Mouse (Mus musculus) skeletal muscle tissue, adult 2 months (tissue): ENCODE data around the gene 6030445D17Rik.

ENCODE experiments used
- DNase-seq: peaks from one replicate; pipeline ENCODE4 v3.0.0-alpha.2; 2012; ENCODE audit warnings: low read depth, low spot score

The 6030445D17Rik gene

DNA sequence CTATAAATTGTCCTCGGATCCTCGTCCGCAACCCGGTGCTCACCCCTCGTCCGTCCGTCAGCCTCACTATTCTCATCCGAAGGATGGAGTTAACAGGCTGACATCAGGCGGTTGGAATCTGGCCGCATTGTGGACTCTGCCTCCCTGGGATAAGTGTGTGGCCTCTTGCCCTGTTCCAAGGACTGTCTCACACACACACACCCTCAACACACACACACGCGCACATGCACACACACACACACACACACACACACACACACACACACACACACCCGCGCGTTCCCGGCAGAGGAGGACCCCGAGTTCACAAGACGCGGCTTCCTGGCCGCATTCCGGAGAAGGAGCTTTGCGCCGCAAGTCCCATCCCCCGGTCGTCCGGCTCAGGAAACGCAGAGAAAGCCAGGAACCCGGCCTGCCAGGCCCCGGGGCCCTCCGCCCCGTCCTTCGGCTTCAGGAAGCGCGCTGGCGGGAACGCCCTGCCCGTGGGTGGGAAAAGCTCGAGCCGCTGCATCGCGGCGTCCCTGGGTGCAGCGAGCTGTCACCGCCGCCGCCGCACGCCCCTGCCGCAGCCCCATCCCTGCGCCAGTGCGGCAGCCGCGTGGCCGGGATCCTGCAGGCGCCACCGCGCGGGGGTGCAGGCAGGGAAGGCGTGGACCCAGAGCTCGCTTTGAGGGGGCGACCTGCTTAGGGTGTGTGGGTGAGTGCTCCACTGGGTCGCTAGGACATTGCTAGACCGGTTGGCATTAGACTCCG, at the start of gene 6030445D17Rik:
Gene 6030445D17Rik, plus strand, starts transcription at position 165 of the 753 bp plus-strand sequence.
- peak; percentile 65 for DNase-seq

DNA sequence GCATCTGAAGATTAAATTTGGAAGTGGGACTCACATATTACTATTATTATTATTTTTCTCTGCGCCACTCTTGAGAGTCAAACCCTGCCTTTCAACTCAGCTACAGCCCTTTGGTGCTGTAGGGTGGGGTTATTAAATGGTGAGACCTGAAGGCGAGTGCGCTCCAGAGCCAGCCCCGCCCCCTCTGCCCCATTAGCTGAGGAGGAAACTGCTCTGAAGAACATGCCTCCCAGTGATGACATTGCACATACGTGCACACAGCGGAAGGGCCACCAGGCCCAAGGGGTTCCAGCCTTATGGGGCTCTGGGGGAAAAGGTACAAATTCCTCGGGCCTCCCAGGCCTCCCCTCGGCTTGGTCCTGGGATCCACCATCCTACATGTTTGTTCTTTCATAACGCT, 46.6 kb upstream of the 6030445D17Rik start:
- DNase-seq: no peak

DNA sequence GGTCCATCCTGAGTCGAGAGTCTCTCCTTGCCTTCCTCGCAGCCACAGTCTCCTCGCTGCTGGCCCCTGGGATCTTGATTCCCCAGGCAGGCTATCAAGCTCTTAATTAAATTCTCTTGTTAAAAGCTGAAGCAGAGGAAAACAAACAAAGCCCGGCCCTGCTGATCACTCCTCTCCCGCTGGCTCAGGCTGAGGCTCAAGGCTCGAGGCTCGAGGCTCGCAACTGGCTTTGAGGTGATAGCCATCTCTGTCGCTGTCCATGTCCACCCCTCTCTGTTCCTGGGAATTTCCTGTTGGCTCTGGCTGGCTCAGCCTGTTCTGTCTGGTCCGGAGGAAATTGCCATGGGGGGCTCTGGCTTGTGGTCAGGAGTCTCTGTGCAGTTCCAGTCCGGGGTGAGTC, 43.1 kb upstream of the 6030445D17Rik start:
- no peak for DNase-seq

DNA sequence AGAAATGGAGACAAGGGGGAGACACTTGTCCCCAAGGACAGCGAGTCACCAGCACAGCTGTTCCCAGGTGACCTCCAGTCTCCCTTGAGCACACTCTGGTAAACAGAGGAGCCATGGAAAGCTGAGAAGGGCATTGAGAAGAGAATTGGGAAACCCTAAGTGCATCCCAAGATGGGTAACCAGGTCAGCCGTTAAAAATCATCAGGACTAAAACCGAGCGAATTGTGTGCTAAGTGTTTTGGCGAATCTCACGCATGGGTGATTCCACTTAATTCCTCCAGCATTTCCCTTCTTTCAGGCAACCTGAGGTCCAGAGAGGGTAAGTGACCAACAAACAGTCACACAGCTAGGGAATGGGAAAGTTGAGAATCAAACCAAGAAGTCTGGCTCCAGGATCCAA, 42.7 kb upstream of the 6030445D17Rik start:
- DNase-seq: no peak

DNA sequence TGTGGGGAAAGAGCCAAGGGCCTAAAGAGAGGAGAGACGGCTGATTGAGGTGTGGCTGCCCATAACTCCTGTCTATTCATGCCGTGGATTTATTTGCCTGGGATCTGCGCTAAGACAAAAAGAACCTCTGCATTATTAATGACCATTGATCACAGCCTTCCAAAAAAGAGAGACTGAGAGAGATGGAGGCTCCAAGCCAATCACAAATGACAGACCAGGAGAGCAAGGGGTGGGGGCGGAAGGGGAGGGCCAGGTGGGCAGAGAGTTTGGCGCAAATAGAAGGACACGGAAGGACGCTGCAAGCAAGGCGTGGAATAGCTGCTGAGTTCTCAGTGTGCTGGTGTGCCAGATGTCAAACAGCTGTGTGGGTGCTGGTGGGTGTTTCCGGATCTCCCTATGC, 38.8 kb upstream of the 6030445D17Rik start, which contains the start of gene Htr1d:
Gene Htr1d, plus strand, starts transcription at position 301 of the 400 bp plus-strand sequence.
- DNase-seq: no peak

DNA sequence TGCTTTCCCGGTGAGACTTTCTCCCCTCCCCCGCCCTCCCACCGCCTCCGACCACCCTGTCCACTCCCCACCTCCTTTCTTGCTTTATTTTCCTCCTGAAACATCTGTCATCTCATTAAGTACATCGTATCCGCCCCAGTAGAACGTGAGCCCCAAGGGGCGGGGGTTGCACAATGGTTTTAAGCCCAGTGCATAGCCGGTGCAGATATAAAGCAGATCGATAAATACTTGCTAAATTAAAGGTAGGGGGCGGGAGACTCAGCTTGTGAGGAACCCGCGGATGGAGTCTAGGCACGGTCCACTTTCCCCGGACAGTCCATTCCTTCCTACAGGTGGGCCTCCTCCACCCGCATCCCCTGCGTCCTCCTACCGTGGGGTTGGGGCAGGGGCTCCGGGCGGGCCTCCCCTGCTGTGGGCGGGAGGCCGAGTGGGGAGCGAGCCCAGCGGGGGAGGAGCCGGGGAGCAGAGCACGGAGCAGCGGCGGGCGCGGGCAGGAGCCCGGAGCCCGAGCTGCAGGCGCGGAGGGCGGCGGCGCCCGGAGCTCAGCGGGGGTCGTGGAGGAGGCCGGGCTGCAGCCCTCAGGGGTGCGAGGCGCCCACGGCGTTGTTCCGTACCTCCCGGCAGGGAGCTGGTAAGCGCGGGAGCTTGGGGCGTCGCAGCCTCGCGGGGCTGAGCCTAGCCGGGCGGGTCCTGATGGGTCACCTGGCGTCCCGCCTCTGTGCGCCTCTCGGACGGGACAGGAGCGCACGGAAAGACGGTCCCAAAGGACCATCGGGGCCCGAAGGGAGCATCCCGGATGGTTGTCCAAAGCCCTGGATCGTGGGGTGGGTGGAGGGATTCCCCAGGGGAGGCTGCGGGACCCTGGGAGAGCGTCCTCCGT, 37.7 kb upstream of the 6030445D17Rik start:
- no peak for DNase-seq

DNA sequence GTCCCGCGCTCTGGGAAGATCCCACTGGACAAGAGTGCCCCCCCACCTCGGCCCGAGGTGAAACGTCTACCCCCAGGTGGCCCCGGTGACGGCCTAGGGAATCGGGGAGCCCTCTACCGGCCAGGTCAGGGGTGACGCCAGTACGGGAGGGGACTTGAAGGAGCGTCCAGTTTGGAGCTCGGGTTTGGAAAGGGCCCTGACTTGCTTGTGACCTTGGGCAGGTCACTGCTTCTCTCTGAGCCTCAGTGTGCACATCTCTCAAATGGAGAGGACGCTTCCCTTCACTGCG, 37.1 kb upstream of the 6030445D17Rik start:
- DNase-seq: no peak

DNA sequence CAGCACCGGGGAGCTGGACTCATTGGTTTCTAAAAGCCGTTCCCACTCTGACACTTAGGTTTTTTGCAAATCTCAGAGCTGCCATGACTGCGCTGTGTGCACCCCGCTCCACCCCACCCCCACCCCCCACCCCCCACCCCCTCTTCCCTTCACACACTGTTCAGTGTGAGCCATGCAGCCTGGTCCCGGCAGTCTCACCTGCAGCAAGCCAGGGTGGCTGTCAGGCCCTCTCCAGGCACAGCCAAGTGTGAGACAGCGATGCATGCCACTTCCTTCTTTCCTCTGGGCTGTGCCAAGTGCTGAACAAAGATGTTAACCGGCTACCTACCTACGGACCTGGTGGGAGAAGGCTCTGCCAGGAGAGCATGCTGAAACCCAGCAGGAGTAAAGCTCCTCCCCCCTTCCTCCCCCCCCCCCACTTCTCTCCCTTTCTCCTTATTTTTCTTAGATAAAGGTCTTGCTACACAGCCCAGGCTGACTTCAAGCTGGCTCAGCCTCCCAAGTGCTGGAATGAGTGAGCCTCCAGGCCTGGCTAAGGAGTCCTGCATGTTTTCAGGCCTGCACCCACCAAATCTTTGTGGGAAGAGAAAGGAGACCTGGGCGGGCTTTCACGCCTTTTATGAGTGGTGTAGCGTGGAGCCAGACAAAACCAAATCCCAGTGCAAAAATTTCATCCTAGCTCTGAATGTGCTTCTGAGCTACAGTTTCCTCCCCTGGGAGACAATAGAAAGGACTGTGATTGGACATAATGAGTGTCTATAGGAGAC, 31.3 kb upstream of the 6030445D17Rik start:
- DNase-seq: no peak

DNA sequence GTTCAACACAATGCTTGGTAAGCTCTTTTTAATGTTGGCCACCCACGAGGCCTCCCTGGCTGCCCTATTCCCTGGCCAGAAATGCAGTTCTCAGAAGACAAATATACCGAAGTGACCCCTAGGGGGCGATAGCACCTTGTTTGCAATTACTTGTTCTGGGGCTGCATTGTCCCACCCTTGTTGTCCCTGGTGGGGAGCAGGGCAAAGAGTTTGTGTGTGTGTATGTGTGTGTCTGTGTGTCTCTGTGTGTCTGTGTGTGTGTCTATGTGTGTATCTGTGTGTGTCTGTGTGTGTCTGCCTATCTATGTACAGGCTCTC, 30.7 kb upstream of the 6030445D17Rik start:
- DNase-seq: no peak

DNA sequence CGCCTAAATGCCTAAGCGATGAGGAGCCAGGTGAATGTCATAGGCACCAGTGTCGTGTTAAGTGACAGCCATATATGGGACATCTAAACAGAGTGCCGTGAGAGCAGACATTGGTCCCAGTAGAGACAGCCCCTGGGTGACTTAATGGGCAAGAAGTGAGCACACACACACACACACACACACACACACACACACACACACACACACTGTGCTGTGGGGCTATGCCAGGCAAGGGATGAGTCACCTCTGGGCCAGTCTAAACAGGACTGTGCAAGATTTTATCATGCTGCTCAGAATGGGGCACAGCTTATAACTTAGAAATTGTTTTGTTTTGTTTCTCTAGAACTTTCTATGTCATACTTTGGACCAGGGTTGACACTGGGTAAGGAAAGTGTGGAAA, 28.0 kb upstream of the 6030445D17Rik start:
- no peak for DNase-seq

DNA sequence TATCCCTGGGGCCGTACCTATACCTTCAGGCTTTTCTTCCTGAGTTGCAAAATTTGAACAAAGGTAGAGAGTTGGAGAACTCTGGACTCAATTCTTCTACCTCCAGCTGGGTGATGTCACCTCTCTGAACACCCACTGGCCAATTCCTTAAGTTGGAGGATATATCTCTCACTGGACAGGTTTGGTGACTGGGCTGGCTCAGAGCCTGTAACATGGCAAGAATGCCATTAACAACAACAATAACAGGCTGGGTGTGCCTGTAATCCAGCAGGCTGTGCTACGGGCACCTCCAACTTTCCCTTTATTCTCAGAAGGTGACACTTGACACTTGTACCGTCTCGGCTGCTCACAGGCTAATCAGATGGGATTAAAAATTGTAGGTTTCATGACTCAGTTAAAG, 22.9 kb upstream of the 6030445D17Rik start:
- DNase-seq: no peak

DNA sequence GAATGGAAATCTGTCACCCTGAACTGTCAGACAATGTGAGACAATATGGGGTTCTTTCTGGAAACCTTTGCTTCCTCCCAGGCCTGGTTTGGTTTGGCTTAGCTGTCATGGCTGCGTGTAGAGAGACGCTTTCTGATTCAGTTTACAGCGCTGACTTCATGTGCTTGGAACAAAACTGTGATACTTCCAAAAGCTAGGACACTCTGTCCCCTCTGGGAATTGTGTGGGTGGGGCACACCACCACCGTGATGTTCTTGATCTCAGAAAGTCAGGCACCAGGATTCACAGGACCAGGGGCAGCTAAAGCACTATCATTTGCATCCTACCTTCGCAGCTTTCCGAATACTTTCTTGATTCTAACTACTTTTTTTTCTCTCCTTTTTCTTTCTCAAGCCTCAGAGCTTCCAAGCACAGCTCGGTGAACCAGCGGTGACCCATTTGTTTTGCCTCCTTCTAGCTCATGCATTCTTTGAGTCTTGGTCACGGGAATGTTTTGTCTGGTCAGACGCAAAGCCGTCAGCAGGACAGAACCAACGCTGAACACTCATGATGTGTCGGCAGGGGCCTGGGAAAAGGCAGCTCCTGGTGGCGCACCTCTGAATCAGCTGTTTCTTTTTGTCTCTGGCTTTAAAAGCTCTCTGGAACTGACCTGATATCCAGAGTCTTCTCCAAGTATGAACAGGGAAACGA, 20.6 kb upstream of the 6030445D17Rik start:
- DNase-seq: peak; percentile 38

DNA sequence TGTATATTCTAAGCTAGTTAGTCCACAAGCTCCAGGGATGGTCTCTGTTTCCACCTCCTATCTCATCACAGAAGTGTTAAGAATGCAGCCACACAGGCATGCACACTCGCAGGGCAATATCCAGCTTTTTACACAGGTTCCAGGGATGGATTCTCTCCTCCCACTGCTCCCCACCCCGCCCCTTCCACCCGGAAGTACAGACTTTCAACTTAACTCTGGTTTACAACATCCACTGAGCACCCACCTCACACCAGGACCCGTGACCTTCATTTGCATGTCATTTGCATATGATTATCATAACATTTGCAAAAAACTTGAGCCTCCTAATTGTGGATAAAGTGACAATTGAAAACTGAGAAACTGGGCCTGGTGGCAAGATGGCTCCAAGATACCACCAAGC, 17.5 kb upstream of the 6030445D17Rik start:
- no peak for DNase-seq

DNA sequence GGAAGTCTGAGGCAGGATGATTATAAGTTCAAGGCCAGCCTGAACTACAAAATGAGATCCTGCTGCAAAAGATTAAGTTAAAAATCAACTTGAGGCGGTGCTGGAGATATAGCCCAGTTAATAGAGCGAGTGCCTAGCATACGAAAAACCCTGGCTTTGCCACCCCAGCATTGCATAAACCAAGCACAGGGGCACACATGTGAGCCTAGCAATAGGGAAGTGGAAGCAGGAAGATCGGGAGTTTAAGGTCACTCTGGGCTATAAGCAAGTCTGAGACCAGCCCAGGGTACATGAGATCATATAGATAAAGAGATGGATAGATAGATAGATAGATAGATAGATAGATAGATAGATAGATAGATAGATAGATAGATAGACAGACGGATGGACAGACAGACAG, 12.3 kb upstream of the 6030445D17Rik start:
- no peak for DNase-seq

DNA sequence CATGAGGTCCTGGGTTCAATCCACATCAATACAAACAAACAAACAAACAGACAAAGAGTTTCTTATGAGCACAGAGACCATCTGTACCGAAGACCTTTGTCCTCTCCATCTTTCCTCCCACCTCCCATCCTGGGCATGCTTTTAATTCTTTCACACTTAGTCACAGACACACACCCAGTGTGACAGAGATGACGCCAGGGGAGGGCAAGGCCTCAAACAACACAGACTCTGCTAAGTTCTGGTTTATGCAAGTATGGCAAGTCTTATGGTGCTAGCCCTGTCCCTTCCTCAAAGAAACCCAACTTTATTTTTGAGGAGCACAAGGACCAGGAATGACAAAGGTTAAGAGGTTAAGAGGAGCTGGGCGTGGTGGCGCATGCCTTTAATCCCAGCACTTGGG, 11.8 kb upstream of the 6030445D17Rik start:
- DNase-seq: no peak

DNA sequence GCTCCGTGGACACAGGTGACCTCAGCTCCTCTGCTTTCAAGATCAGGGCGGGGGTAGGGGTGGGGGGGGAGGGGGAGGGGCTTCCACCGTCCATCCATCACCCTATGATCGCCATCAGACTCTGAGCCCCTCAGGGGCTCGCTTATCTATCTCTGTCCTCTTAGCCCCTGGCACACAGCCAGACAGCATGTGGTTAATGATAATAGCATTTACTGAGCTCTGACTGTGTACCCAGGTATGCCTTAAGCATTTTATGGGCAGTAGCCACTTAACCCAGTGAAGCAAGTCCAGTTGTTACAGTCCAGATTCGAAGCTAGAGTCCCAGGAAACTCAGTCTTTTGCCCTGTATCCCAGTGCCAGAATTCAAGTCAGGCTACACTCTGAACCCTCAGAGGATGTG, 10.5 kb upstream of the 6030445D17Rik start:
- DNase-seq: no peak

DNA sequence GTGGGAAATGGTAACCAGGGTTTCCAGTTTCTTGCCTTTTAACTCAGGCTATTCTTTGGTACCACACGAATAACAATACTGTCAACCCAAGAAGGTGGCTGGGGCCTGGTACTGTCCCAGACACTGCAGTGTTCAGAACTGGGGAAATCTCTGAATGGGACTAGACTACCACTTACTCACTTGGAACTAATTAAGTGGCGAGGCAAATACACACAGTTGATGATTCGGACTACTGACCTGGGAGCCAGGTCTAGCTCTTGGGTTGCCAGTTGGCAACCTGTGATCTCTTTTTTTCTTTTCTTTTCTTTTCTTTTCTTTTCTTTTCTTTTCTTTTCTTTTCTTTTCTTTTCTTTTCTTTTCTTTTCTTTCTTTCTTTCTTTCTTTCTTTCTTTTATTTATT, 9.8 kb upstream of the 6030445D17Rik start:
- DNase-seq: no peak

DNA sequence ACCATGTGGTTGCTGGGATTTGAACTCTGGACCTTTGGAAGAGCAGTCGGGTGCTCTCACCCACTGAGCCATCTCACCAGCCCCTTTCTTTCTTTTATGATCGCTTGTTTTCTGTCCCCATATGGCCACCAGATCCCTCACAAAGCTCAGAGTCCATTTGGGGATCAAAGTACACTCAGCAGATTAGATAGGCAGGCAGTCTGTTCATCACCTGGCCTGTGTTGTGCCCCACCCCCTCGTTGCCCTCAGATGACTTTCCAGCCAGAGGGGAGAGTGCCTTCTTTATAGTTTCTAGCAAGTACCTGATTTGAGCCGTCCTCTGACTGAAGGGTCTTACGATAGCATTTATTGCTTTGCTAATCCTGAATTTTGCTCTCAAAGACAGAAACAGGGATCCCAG, 9.3 kb upstream of the 6030445D17Rik start:
- DNase-seq: no peak

DNA sequence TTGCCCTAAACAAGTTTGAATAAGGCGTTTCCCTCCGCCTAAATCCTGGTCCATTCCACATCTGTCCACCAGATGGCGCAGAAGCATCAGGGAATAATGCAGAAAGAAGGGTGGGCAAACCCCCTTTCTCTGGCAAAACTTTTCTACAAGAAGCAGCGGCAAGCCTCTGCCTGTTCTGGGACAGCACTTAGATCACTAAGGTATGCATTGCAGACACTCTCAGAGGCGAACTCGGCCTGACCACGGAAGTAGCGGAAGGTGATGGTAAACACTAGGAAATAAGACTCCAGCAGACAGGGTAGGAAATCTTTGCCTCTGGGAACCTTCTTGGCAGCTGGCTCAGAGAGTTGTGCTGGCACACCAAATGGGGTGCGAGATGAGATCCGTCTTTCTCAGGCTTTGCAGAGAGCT, 7.2 kb upstream of the 6030445D17Rik start:
- no peak for DNase-seq

DNA sequence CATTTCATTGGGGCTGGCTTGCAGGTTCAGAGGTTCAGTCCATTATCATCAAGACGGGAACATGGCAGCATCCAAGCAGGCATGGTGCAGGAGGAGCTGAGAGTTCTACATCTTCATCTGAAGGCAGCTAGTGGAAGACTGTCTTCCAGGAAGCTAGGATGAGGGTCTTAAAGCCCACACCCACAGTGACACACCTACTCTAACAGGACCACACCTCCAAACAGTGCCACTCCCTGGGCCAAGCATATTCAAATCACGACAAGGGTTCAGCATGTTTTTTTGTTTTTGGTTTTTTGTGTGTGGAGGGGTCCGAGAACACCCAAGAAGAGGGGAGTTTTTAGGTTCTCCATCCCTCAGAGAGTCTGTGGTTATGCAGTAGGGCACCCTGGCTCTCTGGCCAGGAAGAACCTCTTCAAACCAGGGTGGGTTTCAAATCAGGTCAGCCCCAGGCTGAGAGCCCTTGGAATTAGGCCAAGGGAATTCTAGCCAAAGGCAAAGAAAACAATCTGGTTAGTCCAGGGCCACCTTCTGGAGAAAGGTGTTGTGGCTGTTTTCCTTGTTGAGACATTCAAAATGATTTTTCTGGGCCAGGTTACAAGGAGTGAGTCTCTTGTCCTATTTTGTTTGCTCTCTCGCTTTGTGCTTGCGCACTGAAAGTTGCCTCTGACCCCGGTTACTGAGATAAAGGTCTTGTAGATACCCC, 5.4 kb upstream of the 6030445D17Rik start:
- DNase-seq: no peak

DNA sequence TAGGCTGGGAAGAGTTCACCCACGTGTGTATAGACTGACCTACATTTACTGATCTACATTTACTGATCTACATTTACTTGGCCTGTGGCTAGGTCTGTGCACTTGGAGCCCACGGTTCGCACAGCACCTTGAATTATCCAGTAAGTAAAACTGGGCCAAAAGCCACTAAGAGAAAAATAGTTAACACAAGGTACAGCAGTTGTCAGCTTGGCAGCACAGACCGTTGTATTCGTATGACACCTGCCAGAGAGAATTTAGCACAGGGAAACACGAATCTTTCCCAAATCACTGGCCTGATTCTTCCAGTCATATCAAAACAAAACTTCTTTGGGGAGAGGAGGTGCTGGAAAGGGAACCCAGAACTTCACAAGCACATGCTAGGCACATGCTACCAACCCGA, 3.8 kb upstream of the 6030445D17Rik start:
- DNase-seq: no peak
